Mouse (Mus musculus) ovary, postnatal 14 days (tissue): Measurements from ENCODE around the gene Gm21985.

Source experiments
- DNase-seq: peaks from one replicate; pipeline ENCODE4 v3.0.0; 2022; ENCODE audit warnings: low spot score

The Gm21985 gene

DNA sequence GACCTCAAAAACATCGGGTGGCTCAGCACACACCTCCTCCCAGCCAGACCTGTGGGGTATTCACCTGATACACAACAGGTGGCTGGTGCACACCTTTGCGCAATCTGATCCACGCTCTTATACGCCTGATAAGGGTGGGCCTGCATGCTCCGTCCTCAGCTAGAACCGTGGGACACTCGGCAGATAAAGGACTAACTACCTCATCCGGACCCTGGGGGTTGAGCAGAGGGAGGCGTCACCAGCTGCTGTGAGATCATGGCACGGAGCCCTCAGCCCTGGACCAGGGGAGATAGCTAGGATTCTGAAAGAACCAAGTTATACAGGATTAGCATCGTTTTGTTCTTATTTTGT is at the start of gene Gm21985:
Gene Gm21985 (plus strand): TSS at position 73 of the 351 bp plus-strand sequence.
- no peak for DNase-seq

DNA sequence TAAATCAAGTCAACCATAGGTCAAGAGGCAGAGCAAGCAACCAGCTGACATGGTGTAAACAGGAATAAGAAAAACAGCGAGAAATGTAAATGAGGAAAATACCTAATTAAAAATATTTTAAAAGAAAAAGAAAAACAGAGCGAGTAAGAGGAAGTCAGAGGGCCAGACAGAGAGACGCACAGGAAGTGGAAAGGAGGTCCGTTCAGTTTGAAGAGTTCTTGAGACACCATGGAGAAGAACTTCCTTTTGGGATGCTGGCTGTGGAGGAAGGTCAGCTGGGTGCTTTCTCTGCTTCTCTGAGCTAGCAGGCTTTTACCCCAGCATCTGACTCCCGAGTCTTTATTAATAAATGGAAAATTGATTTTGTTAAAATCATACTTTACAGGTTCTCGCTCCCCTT is 48.5 kb upstream of the Gm21985 start:
- no peak for DNase-seq

DNA sequence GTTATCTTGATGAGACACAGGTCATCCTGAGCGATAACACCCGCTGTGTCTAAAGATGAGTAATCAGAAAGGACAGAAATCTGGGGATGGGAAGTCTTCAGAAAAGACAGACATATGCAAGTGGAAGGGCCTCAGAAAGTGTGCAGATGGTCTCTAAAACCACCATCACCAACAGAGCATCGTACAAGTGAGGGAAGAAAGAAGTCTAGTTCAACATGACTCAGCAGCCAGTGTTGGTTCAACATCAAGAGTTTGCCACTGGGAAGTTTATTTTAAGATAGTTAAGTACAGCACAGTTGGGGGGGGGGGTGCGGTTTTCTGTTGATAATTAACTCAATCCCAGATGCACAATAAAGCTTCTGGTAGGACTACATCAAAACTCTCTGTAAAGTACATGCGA is 45.2 kb upstream of the Gm21985 start:
- DNase-seq = no peak

DNA sequence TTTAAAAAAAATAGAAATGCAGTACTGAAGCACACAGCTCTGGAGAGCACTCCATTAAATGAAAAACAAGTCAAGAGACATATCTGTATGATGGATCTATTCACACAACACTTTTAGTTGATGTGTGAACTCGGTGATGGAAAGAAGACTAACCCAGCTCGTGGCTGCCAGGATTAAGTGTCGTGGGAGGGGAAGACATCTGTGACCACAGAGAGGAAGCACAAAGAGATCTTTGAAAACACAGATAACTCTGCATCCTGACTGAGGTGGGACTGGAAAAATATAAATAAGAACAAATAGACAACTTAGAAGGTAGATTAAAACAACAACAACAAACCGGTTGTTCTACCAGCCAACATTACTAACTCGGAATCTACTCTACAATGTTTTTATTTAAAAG is 43.5 kb upstream of the Gm21985 start:
- no peak for DNase-seq

DNA sequence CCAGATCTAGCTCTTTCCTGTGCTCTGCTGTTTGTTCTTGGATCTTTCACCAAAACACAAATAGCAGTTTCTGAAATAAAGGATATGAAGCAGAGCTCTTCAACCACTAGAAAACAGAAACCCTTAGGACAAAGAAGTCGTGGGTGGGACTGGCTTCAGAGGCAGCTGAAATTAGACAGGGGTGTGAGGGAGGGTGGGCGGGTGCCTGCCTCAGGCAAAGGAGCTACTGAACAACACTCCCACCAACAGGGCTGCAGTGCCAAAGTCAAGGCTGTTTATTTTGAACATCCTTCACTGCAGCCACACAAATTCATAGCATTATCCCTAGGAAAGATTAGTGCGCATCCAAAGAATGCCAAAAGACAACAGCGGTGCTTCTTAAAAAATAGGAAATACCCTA is 41.8 kb upstream of the Gm21985 start:
- no peak for DNase-seq

DNA sequence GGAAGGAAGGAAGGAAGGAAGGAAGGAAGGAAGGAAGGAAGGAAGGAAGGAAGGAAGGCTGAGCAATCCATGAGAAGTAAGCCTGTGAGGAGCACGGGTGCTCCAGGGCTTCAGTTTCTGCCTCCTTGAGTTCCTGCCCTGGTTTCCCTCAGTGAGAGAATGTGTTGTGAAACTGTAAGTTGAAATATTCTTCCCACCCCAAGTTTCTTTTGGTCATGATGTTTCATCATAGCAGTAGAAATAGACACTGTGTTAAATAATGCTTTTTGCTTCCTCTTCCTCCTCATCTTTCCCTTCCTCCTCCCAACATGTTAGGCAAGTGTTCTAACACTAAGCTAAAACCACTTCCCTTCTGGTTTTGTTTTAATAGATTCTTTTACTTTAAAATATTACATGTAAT is 33.5 kb upstream of the Gm21985 start:
- no peak for DNase-seq

DNA sequence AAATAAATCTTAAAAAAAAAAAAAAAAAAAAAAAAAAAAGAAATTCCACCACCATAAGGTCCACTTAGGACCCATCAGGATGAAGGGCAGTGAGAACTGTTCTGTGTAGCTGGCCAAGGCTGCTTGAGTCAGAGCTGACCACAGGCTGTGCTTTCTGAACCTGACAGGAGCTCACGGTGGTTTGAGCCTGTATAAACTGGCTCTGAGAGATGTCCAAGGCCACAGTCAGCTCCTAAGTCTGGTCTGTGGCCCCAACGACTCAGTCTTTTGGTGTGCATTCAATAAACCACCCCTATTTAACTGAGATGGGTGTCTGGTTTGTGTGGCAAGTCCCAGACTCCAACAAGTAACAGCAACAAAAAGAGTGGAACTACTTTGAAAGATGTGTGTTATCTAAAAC is 29.5 kb upstream of the Gm21985 start:
- no peak for DNase-seq

DNA sequence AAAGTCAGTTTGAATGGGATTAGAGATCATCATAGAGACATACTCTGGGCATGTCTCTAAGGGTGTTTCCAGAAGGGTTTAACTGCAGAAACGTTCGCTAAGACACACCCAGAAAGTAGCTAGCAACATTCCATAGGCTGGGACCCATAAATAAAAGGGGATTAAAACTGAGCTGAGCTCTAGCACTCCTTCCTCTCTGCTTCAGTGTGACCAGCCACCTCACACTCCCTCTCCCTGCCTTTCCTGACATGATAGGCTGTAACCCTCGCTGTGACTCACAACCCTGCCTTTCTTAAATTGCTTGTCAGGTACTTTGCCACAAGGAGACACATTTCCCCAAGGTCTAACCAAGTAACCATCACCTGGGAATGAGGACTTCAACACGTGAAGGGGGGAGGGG is 28.1 kb upstream of the Gm21985 start:
- DNase-seq = no peak

DNA sequence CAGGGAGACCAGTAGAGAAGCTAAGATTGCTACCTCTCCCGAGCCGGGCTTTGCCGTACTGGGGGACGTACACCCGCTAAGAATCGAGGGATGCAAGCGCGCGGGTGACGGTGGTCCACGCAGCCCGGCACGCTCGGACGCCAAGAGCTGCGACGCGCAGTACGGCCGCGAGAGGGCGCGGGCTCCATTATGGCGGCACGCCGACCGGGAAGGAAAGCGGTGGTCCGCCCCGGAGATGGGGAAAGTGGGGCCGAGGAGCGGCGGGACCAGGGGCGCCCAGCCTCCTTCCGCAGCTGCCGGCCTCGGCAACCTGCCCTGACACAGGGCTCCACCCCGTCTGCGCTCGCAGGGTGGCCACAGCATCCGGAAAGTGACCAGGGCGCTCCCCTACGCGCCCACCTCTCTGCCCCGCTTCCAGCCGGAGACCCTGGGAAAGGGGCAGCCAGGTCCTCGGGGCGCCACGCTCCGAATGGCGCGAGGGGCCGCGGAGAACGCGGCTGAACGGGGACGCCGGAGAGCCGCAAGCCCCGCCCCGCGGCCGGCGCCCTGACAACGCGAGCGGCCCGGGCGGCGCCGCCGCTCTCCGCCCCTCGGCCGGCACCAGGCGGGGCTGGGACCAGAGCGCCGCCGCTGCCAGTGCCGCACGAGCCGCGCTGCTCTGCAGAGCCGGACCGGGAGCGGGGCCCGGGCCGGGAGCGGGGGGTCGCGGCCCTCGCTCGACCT is 26.7 kb upstream of the Gm21985 start, which contains the start of gene Lpcat4:
Gene Lpcat4 (plus strand): TSS at position 257 of the 723 bp plus-strand sequence.
- peak; percentile 90 for DNase-seq

DNA sequence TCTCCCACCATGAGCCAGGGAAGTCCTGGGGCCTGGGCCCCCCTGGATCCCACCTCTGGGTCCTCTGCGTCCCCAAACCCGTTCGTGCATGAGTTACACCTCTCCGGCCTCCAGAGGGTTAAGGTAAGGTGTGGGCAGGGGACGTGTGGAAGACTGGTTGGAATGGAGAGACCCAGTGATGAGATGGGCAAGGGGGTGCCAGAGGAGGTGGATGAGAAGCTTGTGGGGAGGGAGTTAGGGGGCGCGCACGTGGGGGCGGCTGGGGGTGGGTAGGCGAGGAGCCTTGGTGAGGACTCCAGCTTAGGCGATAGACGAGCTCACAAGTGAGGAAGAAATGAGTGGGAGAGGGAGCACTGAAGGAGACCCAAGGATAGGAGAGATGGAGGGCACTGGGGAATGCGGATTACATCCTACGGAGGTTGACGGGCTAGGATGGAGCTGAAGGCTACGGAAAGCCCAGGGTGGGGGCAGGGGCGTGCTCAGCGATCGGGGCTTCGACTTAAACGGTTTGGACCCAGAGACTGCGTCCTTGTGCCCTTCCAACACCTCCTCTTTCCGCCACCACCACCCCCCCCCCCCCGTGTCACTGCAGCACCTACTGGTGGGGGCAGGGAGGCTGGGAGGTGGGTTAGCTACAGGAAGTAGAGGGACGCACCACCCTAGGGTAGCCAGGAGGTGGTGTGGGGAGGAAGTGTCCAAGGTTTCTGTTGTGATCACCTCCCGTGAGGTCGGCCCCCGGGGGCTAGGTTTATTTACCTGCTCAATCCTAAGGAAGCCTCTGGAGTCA is 26.0 kb upstream of the Gm21985 start:
- DNase-seq = no peak

DNA sequence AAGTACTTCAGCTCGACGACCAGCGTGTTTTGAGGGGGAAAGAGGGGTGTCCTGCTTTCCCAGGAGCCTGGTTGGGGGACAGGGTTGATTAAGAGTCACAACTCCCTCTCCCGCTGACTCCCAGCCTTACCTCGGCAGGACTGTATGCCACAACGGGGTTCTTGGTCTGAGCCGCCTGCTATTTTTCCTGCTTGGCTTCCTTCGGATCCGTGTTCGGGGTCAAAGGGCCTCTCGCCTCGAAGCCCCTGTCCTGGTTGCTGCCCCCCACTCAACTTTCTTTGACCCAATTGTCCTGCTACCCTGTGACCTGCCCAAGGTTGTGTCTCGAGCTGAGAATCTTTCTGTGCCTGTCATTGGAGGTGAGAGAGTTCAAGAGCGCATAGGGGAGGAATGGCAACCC is 24.3 kb upstream of the Gm21985 start:
- no peak for DNase-seq

DNA sequence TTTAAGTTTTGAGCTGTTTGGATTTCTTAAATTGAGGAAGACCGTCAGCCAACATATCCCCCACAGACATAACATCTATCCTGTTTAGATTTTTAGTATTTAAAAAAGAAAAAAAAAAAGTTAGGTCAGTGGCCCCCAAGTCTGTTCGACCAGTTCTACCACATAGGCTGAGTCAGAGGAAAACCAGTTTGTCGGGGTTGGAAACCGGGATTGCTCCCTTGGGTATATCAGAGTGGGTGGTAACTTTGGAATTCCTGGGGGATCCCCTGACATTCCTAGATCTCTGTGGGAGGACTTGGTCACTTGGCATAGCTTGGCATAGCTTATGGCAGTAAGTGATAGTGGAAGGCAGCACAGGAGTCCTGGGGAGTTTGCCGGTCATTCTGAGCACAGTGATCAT is 20.8 kb upstream of the Gm21985 start:
- no peak for DNase-seq

DNA sequence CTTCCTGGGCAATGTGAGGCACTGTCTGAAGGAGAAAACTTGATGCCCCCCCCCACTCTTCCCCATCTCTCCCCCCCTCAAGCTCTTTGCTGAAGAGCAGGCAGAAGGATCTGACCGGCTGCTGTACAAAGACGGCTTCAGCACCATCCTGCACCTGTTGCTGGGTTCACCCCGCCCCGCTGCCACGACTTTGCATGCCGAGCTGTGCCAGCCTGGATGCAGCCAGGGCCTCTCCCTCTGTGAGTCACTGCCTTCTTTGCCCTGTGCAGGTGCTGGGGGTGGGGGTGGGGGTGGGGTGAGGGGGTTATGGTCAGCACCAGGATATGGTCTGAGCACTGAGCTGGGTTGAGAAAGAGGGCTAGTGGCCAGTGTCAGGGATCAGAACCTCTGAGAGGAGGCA is 19.9 kb upstream of the Gm21985 start:
- DNase-seq = no peak

DNA sequence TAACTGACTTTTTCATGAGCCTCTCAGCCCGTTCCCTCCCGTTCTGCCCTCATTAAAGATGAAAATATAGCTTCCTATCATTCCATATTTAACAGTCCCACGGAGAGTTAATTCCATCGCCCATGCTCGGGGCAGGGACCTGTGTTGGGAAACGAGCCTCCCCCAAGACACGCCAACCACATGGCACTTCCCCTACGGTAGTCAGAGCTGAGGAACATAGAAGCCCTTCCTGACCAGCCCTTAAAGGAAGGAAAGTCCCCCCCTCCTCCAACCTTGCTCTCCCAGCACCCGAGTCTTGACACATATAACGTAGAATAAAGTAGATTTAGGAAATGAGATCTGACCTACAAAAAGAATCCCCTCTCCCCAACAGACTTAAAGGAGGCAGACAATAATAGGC is 18.8 kb upstream of the Gm21985 start:
- no peak for DNase-seq

DNA sequence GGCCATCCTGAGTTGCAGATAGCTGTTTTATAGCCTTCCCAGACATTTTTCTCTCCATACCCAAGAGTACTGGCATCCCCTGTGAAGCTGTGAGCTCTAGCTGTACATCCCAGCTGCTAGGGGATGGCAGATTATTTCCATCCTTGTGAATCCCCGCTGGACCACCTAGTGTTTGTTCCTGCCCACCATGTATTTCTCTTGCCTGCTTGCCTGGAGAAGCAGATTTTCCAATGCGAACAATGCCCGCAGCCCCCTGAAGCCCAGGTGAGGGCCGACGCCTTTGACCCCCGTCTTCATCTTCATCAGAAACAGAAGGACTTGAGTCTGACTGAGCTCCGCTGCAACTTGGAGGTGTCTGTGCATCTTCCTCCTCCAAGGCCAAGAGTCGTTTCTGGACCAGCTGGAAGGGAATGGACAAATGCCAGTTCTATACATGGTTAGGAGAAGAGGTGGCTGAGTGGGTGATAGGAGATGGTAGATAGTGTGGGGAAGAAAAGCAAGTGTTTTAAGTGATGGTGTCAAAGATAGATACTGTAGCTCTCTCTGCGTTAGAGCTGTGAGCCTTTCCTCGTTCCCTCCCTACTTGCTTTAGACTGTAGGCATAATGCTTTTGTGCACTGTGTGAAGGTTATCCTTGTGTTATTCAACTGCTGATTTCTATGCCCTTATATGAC is 16.2 kb upstream of the Gm21985 start:
- no peak for DNase-seq

DNA sequence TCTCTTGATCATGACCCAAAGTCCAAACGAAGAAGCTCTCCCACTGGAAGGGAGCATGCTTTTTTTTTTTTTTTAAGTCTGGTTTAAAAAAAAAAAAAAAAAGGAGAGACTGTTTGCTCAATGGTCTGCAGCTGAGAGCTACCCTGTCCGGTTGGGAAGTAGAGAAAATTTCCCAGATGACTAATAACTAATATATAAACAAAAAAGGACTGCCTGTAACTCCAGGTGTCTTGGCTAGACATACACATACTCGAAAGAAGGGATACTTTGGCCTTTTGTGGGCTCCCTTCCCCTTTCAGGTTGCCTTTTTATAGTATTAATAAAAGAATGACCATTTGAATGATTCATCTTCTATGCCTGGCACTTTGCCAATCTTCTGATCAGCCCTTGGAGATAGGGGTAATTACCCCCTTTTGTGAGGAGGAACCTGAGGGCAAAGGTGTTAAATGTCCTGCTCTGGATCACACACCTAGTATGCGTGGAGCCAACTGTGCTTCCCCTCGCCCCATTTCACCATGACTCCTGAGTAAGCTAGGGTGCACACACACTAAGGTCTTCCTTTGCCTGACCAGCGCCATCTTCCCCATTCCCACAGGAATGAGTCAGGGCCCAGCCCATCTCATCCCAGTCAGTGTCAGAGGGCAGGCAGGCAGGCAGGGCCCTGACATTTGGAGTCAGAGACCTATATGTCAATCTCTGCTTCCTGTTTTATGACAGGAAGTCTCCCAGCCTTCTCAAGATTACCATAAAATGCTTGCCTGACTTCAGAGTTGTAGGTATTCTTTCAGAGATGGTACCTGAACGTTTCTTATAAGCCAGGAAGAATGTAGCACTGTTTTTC is 11.2 kb upstream of the Gm21985 start:
- no peak for DNase-seq

DNA sequence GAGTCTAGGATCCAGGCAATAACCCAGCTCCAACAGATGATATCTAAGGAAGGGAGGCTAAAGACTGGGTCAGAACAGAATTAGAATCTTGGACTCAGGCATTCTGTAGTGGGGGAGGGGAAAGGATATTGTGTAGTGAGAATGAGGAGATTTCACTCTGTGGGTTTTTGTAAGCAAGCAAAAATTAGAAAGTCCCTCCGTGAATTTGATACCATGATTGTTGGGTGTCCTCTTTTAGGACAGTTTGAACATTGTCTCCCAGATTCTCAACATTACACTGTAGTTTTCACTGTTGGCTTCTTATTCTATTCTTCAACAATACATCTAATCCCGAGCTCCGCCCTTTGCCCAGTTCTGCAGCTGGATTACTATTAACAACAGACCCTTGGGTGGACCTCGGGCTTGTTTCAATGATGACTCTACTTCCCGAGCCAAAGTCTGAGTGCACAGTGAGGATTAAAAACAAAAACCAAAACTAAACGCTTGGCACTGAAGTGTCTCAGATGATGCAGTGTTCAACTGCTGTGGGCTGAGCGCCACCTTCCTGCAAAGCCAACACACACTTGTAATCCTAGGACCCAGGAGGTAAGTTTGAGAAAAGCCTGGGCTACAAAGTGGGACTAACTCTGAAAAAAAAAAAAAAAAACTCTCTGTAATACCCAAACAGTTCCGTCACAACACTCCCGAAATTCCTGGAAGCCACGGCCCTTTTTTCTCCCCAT is 6.7 kb upstream of the Gm21985 start, which contains the start of gene Nutm1:
Gene Nutm1 (minus strand): TSS at position 51 of the 722 bp plus-strand sequence.
- no peak for DNase-seq

DNA sequence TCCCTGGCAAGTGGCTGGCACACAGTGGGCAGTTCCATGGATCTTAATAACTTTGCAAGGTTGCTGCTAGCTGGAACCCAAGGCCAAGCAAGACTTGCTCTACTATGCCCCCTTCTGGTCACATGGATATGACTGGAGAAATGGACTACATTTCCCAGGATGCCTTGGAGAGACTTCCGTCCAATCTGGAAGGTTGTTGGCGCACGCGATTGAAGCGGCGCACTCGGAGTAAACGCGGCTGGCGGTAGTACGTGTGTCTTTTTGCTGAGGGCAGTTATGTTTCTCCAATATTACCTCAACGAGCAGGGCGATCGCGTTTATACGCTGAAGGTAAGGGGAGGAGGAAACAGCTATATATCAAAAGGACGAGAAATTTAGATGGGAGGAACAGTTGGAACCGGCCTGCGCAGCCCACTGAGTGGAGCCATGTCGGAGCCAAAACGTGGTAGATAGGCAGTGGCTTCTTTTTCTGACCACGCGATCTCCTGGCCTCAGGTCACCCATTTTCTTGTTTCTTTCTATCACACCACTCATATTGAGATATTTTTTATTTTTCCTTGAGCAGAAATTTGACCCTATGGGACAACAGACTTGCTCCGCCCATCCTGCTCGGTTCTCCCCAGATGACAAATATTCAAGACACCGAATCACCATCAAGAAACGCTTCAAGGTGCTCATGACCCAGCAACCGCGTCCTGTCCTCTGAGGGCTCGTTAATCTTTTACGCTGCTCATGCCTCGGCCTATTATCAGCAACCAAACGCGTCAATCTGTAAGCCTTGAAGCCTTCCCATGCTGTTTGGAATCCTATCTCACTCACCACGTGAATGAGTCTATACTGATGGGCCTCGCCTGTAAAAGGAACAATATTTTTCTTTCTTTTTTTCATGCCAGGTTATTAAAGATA is 4.1 kb upstream of the Gm21985 start, which contains the start of gene Nop10:
Gene Nop10 (plus strand): TSS at position 179 of the 906 bp plus-strand sequence.
- DNase-seq = peak; percentile 71

DNA sequence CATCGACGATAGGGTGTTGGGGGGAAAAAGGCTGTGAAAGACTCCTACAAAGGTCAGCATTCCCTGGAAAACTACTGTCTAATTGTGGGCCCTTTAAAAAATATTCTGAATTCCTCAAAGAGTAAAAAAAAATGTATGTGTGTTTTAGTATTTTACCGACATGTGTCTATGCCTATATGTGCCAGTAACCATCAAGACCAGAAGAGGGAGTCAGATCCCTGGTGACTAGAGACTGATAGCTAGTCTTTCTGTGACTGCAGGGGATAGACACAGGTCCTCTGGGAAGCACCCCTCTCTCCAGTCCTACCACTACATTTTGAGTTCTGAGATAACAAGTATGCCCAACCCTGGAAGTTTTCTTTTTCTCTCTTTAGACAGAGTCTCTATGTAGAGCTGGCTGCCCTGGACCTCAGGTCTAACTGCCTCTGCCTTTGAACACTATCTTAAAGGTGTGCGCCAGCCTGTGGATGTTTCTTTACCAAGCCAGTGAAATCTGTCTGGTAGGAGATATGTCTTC is 3.3 kb upstream of the Gm21985 start:
- DNase-seq = no peak

DNA sequence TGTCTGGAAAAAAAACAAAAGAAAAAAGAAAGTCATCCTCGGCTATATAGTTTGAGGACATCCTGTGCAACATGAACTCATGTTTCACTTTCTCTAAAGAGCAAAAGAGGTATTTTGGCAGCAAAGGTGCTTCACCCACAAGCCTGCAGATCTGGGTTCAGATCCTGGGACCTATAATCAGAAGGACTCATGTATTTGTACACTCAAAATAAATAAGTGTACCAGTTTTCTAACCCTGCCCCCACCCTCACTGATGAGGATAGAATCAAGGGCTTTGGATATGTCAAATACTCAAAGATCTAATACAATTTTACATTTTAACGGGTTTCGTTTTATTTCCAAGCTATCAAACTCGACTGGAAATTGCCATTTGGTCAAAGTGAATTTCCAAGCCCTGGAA is 1.8 kb upstream of the Gm21985 start:
- DNase-seq = no peak
